Mouse (Mus musculus) embryonic facial prominence, embryonic 10.5 days (tissue): ENCODE results near the gene 4921509C19Rik. TPM values are rescaled to one million over a fixed set of nuclear protein-coding genes. Genes with fewer than 3 reads are reported as not detected.
"Not testable (repeated sequence)": the region's sequence is repeated elsewhere in the genome, so short reads cannot be mapped to it uniquely, and the experiment has no call there.

Experiments
- DNase-seq: peaks from one replicate; pipeline ENCODE4 v3.0.0-alpha.2; 2017; ENCODE audit warnings: low spot score
- H3K27ac ChIP-seq: fragments of 300-500 bp; sonication (generic); replicated peaks from 2 replicates; pipeline ENCODE4 v1.5.1; 2016; ENCODE audit warnings: mild to moderate bottlenecking
- H3K27me3 ChIP-seq: fragments of 300-500 bp; sonication (generic); replicated peaks from 2 replicates; pipeline ENCODE4 v1.6.1; 2016; ENCODE audit warnings: low read depth, mild to moderate bottlenecking; ENCODE audit not compliant: poor library complexity, severe bottlenecking
- H3K36me3 ChIP-seq: fragments of 300-500 bp; sonication (generic); replicated peaks from 2 replicates; pipeline ENCODE4 v1.6.1; 2016; ENCODE audit warnings: mild to moderate bottlenecking, moderate library complexity
- H3K4me1 ChIP-seq: fragments of 300-500 bp; sonication (generic); 2 replicates; pipeline ENCODE4 v1.6.1; 2016
- H3K4me3 ChIP-seq: fragments of 300-500 bp; sonication (generic); 2 replicates; pipeline ENCODE4 v1.5.1; 2016; ENCODE audit warnings: mild to moderate bottlenecking, moderate library complexity
- H3K9me3 ChIP-seq: fragments of 300-500 bp; sonication (generic); 2 replicates; pipeline ENCODE4 v1.6.1; 2016; ENCODE audit warnings: mild to moderate bottlenecking
- WGBS: fragments of 180-500 bp; shearing (Covaris S2); methylation state at CpG from one replicate; pipeline ENCODE4 v1.1.7; 2016; 5-methylcytosine and 5-hydroxymethylcytosine counted together
- polyA plus RNA-seq: library from polyadenylated mRNA; unstranded; fragments of >200 nt; fragmentation: Nextera tagmentation; extraction: Ambion mirVana; gene quantifications from 2 replicates; pipeline ENCODE4 v1.2.1, GENCODE M21; 2016

4921509C19Rik gene
- polyA plus RNA-seq: not detected in 2 replicates

GRCm38 (mm10) chr2:151476053-151476452 is at the start of gene 4921509C19Rik:
4921509C19Rik (minus strand) TSS chr2:151476153.
- not testable (repeated sequence) for H3K9me3 ChIP-seq
- 85% methylated on average over 5 of the region's 5 CpGs for WGBS

GRCm38 (mm10) chr2:151525520-151525919 is 49.6 kb upstream of the 4921509C19Rik start:
- Histone ChIP-seq H3K9me3 (no peaks in the 10 kb centered on the region), H3K27me3 (no peaks in the 10 kb centered on the region), H3K36me3 (peaks cover 13% of the 10 kb centered on the region), H3K4me3 (no peak overlapping the region), H3K4me1 (peaks cover 2% of the 10 kb centered on the region), H3K27ac (no peak overlapping the region)
- WGBS: 76% methylated on average over 2 of the region's 2 CpGs
- no peak for DNase-seq

More at GRCm38 (mm10) chr2:151476053-151476452, at the start of gene 4921509C19Rik:
- not testable (repeated sequence) for H3K4me3 ChIP-seq, DNase-seq, H3K27me3 ChIP-seq, H3K36me3 ChIP-seq, H3K4me1 ChIP-seq, H3K27ac ChIP-seq

GRCm38 (mm10) chr2:151524324-151525041 is 48.5 kb upstream of the 4921509C19Rik start:
- Histone ChIP-seq H3K27me3 (no peaks in the 10 kb centered on the region), H3K9me3 (no peaks in the 10 kb centered on the region), H3K4me3 (no peak overlapping the region), H3K36me3 (peaks cover 22% of the 10 kb centered on the region), H3K27ac (no peak overlapping the region), H3K4me1 (no peaks in the 10 kb centered on the region)
- DNase-seq: no peak
- 70% methylated on average over 4 of the region's 4 CpGs for WGBS

- DNase-seq: no peak
- H3K36me3 ChIP-seq: peaks cover 67% of the 10 kb centered on the region
- WGBS: 93% methylated on average over 2 of the region's 2 CpGs
- no peaks in the 10 kb centered on the region for H3K4me1 ChIP-seq
- no peaks in the 10 kb centered on the region for H3K9me3 ChIP-seq
- no peak overlapping the region for H3K27ac ChIP-seq
- no peaks in the 10 kb centered on the region for H3K27me3 ChIP-seq
- H3K4me3 ChIP-seq: no peak overlapping the region
These were observed 43.0 kb upstream of the 4921509C19Rik start for GRCm38 (mm10) chr2:151519000-151519399.

GRCm38 (mm10) chr2:151513525-151514285 is 37.8 kb upstream of the 4921509C19Rik start:
- H3K36me3 ChIP-seq: peaks cover 93% of the 10 kb centered on the region

GRCm38 (mm10) chr2:151512199-151512598 is 36.2 kb upstream of the 4921509C19Rik start:
- Histone ChIP-seq H3K4me3 (no peak overlapping the region), H3K9me3 (no peaks in the 10 kb centered on the region), H3K36me3 (peaks cover 100% of the 10 kb centered on the region), H3K27me3 (no peaks in the 10 kb centered on the region), H3K4me1 (no peaks in the 10 kb centered on the region), H3K27ac (no peak overlapping the region)
- no peak for DNase-seq

More at GRCm38 (mm10) chr2:151513525-151514285, 37.8 kb upstream of the 4921509C19Rik start:
- 89% methylated on average over 3 of the region's 3 CpGs for WGBS
- no peak overlapping the region for H3K27ac ChIP-seq
- no peaks in the 10 kb centered on the region for H3K27me3 ChIP-seq
- no peaks in the 10 kb centered on the region for H3K9me3 ChIP-seq
- H3K4me1 ChIP-seq: no peaks in the 10 kb centered on the region
- H3K4me3 ChIP-seq: no peak overlapping the region
- no peak for DNase-seq

GRCm38 (mm10) chr2:151504226-151504625 is 28.3 kb upstream of the 4921509C19Rik start:
- no peak for DNase-seq
- Histone ChIP-seq H3K9me3 (no peaks in the 10 kb centered on the region), H3K4me3 (no peak overlapping the region), H3K27me3 (no peaks in the 10 kb centered on the region), H3K36me3 (peaks cover 100% of the 10 kb centered on the region), H3K27ac (no peak overlapping the region), H3K4me1 (no peaks in the 10 kb centered on the region)
- 90% methylated on average over 4 of the region's 4 CpGs for WGBS

- Histone ChIP-seq H3K36me3 (peaks cover 93% of the 10 kb centered on the region), H3K27ac (no peak overlapping the region), H3K9me3 (no peaks in the 10 kb centered on the region), H3K4me3 (no peak overlapping the region), H3K4me1 (no peaks in the 10 kb centered on the region; the same call in 1 of the 2 replicates), H3K27me3 (no peaks in the 10 kb centered on the region)
- no peak for DNase-seq
- 90% methylated on average over 6 of the region's 6 CpGs for WGBS
These were observed 24.6 kb upstream of the 4921509C19Rik start for GRCm38 (mm10) chr2:151500442-151501007.

- peaks cover 71% of the 10 kb centered on the region for H3K36me3 ChIP-seq
- 47% methylated on average over 3 of the region's 3 CpGs for WGBS
- H3K9me3 ChIP-seq: no peaks in the 10 kb centered on the region
These were observed 22.4 kb upstream of the 4921509C19Rik start for GRCm38 (mm10) chr2:151498358-151498757.

GRCm38 (mm10) chr2:151494035-151494803 is 18.3 kb upstream of the 4921509C19Rik start, which contains the start of gene Nsfl1c:
Nsfl1c (plus strand) TSS chr2:151494182.
- Histone ChIP-seq H3K27me3 (no peaks in the 10 kb centered on the region), H3K4me3 (peak within 1 kb of the TSS; percentile 98), H3K9me3 (no peaks in the 10 kb centered on the region), H3K36me3 (peaks cover 30% of the 10 kb centered on the region), H3K4me1 (peaks cover 8% of the 10 kb centered on the region), H3K27ac (peak within 1 kb of the TSS; percentile 91)
- WGBS: under 1% methylated on average over 73 of the region's 73 CpGs
- peak; percentile 96 for DNase-seq

More at GRCm38 (mm10) chr2:151498358-151498757, 22.4 kb upstream of the 4921509C19Rik start:
- H3K4me3 ChIP-seq: no peak overlapping the region
- peaks cover 8% of the 10 kb centered on the region for H3K4me1 ChIP-seq
- no peak overlapping the region for H3K27ac ChIP-seq
- H3K27me3 ChIP-seq: no peaks in the 10 kb centered on the region
- no peak for DNase-seq

GRCm38 (mm10) chr2:151486496-151486895 is 10.5 kb upstream of the 4921509C19Rik start:
- no peak for DNase-seq
- no peak overlapping the region for H3K4me3 ChIP-seq
- no peaks in the 10 kb centered on the region for H3K4me1 ChIP-seq
- H3K27me3 ChIP-seq: no peaks in the 10 kb centered on the region
- H3K9me3 ChIP-seq: no peaks in the 10 kb centered on the region
- no peaks in the 10 kb centered on the region for H3K36me3 ChIP-seq
- no peak overlapping the region for H3K27ac ChIP-seq

- not testable (repeated sequence) for H3K36me3 ChIP-seq
These were observed 41.0 kb downstream of the 4921509C19Rik start for GRCm38 (mm10) chr2:151434971-151435370.

More at GRCm38 (mm10) chr2:151434971-151435370, 41.0 kb downstream of the 4921509C19Rik start:
- H3K4me3 ChIP-seq, H3K27ac ChIP-seq, H3K9me3 ChIP-seq, H3K27me3 ChIP-seq, H3K4me1 ChIP-seq, DNase-seq: not testable (repeated sequence)
- 77% methylated on average over 4 of the region's 4 CpGs for WGBS
